Mouse (Mus musculus) embryonic fibroblast, embryonic 13.5 days (primary cell): ENCODE results near the gene Dennd2a.

Experiments used
- CTCF ChIP-seq: IDR thresholded peaks from 2 replicates; pipeline ENCODE4 v1.5.1; 2011; ENCODE audit warnings: mild to moderate bottlenecking, control low read depth, low read length, moderate library complexity, borderline replicate concordance; ENCODE audit not compliant: insufficient read depth
- POLR2A ChIP-seq: IDR thresholded peaks from 2 replicates; pipeline ENCODE4 v1.6.1; 2011; ENCODE audit warnings: low read depth, mild to moderate bottlenecking, control low read depth, low read length, moderate library complexity

GRCm38 (mm10) chr6:39606056-39606455 lies 48.4 kb upstream of the Dennd2a start:
- no peak for TF ChIP-seq CTCF
- TF ChIP-seq POLR2A: no peak
